Mouse (Mus musculus): Measurements from ENCODE around the gene Gm38392.

Gene Gm38392

DNA sequence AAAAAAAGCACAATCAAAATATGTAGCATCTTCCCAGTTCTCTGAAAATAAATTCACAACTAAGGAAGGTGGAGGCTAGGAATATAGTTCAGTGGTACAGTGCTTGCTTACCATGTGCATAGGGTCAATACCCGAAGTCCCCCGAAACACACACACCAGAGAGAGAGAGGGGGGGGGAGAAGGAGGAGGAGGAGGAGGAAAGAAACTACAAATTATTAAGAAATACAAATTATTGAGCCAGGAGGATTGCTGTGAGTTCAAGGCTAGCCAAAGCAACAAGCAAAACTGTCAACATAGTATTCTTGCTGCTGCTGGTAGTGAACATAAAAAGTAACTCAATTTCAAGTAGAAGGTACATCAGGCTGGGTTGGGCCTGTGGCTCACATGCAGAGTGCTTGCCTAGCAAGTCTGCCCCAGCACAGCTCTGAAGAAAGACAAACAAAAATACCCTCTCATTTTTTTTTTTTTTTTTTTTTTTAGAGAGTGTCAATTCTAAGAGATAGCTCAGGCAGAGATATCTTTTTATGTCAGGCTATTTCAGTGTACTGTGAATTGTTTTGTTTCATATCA, 87.4 kb downstream of the Gm38392 start:
- no peak for DNase-seq (ENCODE audit: low spot score)

DNA sequence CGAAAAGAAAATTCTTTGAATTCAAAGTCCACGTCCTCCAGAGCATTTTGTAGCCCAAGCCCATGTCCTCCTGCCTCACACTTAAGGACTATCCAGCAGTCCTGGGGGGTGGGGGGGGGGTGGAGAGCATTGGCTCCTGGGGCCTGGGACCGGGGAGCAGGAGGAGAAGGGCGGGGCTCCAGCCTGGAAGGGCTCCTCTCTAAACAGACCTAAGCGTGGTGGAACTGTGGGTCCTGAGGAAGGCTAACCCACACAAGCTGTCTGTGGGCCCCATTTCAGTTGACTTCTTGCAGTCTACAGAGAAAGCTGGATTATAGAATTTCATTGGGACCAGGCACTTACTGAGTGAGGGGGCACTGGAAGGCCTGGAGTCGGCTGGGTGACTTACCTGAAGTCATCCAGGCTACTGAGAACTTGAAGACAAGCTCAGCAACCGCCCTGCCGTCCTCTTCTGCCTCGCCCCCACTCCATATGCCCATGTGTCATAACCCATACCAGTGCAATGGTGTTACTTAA, 88.4 kb downstream of the Gm38392 start:
- no peak for DNase-seq (ENCODE audit: low spot score)

DNA sequence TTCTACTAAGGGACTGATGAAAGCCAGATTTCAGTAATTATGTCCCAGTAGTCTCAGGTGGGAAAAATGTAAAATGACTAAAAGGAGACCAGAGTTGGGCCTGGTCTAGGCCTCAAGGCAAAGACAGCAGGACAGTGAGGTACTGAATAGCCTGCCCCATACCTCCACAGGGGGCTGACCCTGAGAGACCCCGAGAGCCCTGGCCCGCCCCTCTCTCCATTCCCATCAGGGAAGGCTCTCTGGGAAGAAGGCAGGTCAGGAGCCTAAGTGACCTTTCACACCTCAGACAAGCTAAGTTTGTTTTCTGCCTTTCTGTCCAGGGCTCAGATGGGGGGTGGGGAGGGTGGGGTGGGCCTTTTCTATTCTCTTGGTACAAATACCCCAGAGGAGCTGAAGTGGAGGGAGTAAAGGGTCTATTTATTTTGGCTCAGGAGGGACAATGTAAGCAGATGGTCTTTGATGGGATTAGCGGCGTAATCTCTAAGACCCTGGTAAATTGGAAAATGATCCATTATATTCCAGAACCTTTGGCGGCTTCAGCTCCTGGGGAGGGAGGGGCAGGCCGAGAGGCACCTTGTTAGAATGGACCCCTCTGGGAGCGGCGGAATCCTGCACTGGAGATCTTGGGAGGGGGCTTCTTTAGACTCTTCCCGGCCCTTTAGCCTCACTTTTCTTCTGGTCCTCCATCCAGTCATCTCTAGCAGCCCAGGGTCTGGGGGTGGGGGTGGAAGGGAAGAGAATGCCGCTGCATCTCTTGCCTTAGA, 89.1 kb downstream of the Gm38392 start:
- no peak for DNase-seq (ENCODE audit: low spot score)

Data from ovary, postnatal 36 days (tissue).